Mouse (Mus musculus): ENCODE results near the gene Fam214a. TPM values are rescaled to one million over a fixed set of nuclear protein-coding genes. Genes with fewer than 3 reads are reported as not detected.
A peak's percentile ranks its signal among the peaks of the same experiment; 100 is the strongest.

Fam214a gene
- polyA plus RNA-seq, 1 experiment from 2014 or later = 13.3 TPM

- Histone ChIP-seq H3K4me3 (ENCODE audit: low read depth, low read length) (peak overlapping the region; percentile 88; the same call in 1 of the 2 replicates), H3K27ac (replicated peaks; ENCODE audit: low read depth, low read length) (no peak overlapping the region), H3K27me3 (ENCODE audit: control insufficient read depth, insufficient read depth, low read length) (no peaks in the 10 kb centered on the region), H3K4me2 (ENCODE audit: low read depth, low read length) (peak overlapping the region; percentile 93; the same call in 1 of the 2 replicates), H3K36me3 (replicated peaks; ENCODE audit: control insufficient read depth, insufficient read depth, low read depth, low read length) (no peaks in the 10 kb centered on the region), H3K9me3 (replicated peaks; ENCODE audit: control insufficient read depth, low read length) (no peaks in the 10 kb centered on the region), H3K4me1 (ENCODE audit: control insufficient read depth, insufficient read depth, low read length) (no peaks in the 10 kb centered on the region), H3K9ac (replicated peaks; ENCODE audit: low read length) (no peak overlapping the region)
- no peak for ATAC-seq (replicated peaks; ENCODE audit: insufficient number of reproducible peaks, low FRiP score, low TSS enrichment, low read depth)
- 64% methylated on average over 2 of the region's 2 CpGs for WGBS
- no peak for DNase-seq (ENCODE audit: low spot score)
Measured at GRCm38 (mm10) chr9:74953959-74954279, 1.2 kb downstream of the Fam214a start.

- no peak overlapping the region for H3K4me2 ChIP-seq (ENCODE audit: low read depth, low read length)
- no peaks in the 10 kb centered on the region for H3K4me1 ChIP-seq (ENCODE audit: control insufficient read depth, insufficient read depth, low read length)
- ATAC-seq (replicated peaks; ENCODE audit: insufficient number of reproducible peaks, low FRiP score, low TSS enrichment, low read depth) (no peak), DNase-seq (ENCODE audit: low spot score) (no peak)
- no peaks in the 10 kb centered on the region for H3K27me3 ChIP-seq (ENCODE audit: control insufficient read depth, insufficient read depth, low read length)
- no peak overlapping the region for H3K4me3 ChIP-seq (ENCODE audit: low read depth, low read length)
- no peak overlapping the region for H3K27ac ChIP-seq (replicated peaks; ENCODE audit: low read depth, low read length)
- H3K9ac ChIP-seq (replicated peaks; ENCODE audit: low read length) = no peak overlapping the region
- no peaks in the 10 kb centered on the region for H3K36me3 ChIP-seq (replicated peaks; ENCODE audit: control insufficient read depth, insufficient read depth, low read depth, low read length)
- WGBS = 85% methylated on average over 2 of the region's 2 CpGs
- H3K9me3 ChIP-seq (replicated peaks; ENCODE audit: control insufficient read depth, low read length) = no peaks in the 10 kb centered on the region
Measured at GRCm38 (mm10) chr9:74954387-74954786, 1.7 kb downstream of the Fam214a start.

GRCm38 (mm10) chr9:74960630-74961029 is 7.9 kb downstream of the Fam214a start:
- no peaks in the 10 kb centered on the region for H3K9me3 ChIP-seq (replicated peaks; ENCODE audit: control insufficient read depth, low read length)
- no peaks in the 10 kb centered on the region for H3K36me3 ChIP-seq (replicated peaks; ENCODE audit: control insufficient read depth, insufficient read depth, low read depth, low read length)
- no peak overlapping the region for H3K4me2 ChIP-seq (ENCODE audit: low read depth, low read length)
- H3K9ac ChIP-seq (replicated peaks; ENCODE audit: low read length) = no peak overlapping the region
- no peaks in the 10 kb centered on the region; the same call in 1 of the 2 replicates for H3K27me3 ChIP-seq (ENCODE audit: control insufficient read depth, insufficient read depth, low read length)
- 65% methylated on average over 6 of the region's 6 CpGs for WGBS
- no peak overlapping the region for H3K27ac ChIP-seq (replicated peaks; ENCODE audit: low read depth, low read length)
- no peak for DNase-seq (ENCODE audit: low spot score)
- H3K4me1 ChIP-seq (ENCODE audit: control insufficient read depth, insufficient read depth, low read length) = no peaks in the 10 kb centered on the region
- H3K4me3 ChIP-seq (ENCODE audit: low read depth, low read length) = no peak overlapping the region
- no peak for ATAC-seq (replicated peaks; ENCODE audit: insufficient number of reproducible peaks, low FRiP score, low TSS enrichment, low read depth)

GRCm38 (mm10) chr9:74961073-74961575 is 8.4 kb downstream of the Fam214a start:
- Histone ChIP-seq H3K9me3 (replicated peaks; ENCODE audit: control insufficient read depth, low read length) (no peaks in the 10 kb centered on the region), H3K4me2 (ENCODE audit: low read depth, low read length) (no peak overlapping the region), H3K36me3 (replicated peaks; ENCODE audit: control insufficient read depth, insufficient read depth, low read depth, low read length) (no peaks in the 10 kb centered on the region), H3K27me3 (ENCODE audit: control insufficient read depth, insufficient read depth, low read length) (no peaks in the 10 kb centered on the region; the same call in 1 of the 2 replicates), H3K4me1 (ENCODE audit: control insufficient read depth, insufficient read depth, low read length) (no peaks in the 10 kb centered on the region), H3K4me3 (ENCODE audit: low read depth, low read length) (no peak overlapping the region), H3K27ac (replicated peaks; ENCODE audit: low read depth, low read length) (no peak overlapping the region), H3K9ac (replicated peaks; ENCODE audit: low read length) (no peak overlapping the region)
- WGBS = 8% methylated on average over 14 of the region's 14 CpGs
- DNase-seq (ENCODE audit: low spot score) = peak; percentile 28
- ATAC-seq (replicated peaks; ENCODE audit: insufficient number of reproducible peaks, low FRiP score, low TSS enrichment, low read depth) = no peak

GRCm38 (mm10) chr9:74963953-74964352 is 11.3 kb downstream of the Fam214a start:
- H3K27ac ChIP-seq (replicated peaks; ENCODE audit: low read depth, low read length) = no peak overlapping the region
- H3K9ac ChIP-seq (replicated peaks; ENCODE audit: low read length) = no peak overlapping the region
- H3K36me3 ChIP-seq (replicated peaks; ENCODE audit: control insufficient read depth, insufficient read depth, low read depth, low read length) = no peaks in the 10 kb centered on the region
- H3K4me3 ChIP-seq (ENCODE audit: low read depth, low read length) = no peak overlapping the region
- no peaks in the 10 kb centered on the region for H3K4me1 ChIP-seq (ENCODE audit: control insufficient read depth, insufficient read depth, low read length)
- WGBS = 68% methylated on average over 2 of the region's 2 CpGs
- H3K27me3 ChIP-seq (ENCODE audit: control insufficient read depth, insufficient read depth, low read length) = no peaks in the 10 kb centered on the region; the same call in 1 of the 2 replicates
- H3K4me2 ChIP-seq (ENCODE audit: low read depth, low read length) = no peak overlapping the region
- DNase-seq (ENCODE audit: low spot score) (no peak), ATAC-seq (replicated peaks; ENCODE audit: insufficient number of reproducible peaks, low FRiP score, low TSS enrichment, low read depth) (no peak)
- H3K9me3 ChIP-seq (replicated peaks; ENCODE audit: control insufficient read depth, low read length) = no peaks in the 10 kb centered on the region

GRCm38 (mm10) chr9:74964866-74965384 is 12.2 kb downstream of the Fam214a start:
- H3K27me3 ChIP-seq (ENCODE audit: control insufficient read depth, insufficient read depth, low read length) = no peaks in the 10 kb centered on the region; the same call in 1 of the 2 replicates
- H3K4me1 ChIP-seq (ENCODE audit: control insufficient read depth, insufficient read depth, low read length) = no peaks in the 10 kb centered on the region
- DNase-seq (ENCODE audit: low spot score) (no peak), ATAC-seq (replicated peaks; ENCODE audit: insufficient number of reproducible peaks, low FRiP score, low TSS enrichment, low read depth) (no peak)
- no peak overlapping the region for H3K4me2 ChIP-seq (ENCODE audit: low read depth, low read length)
- no peak overlapping the region for H3K27ac ChIP-seq (replicated peaks; ENCODE audit: low read depth, low read length)
- no peaks in the 10 kb centered on the region for H3K9me3 ChIP-seq (replicated peaks; ENCODE audit: control insufficient read depth, low read length)
- 89% methylated on average over 10 of the region's 10 CpGs for WGBS
- H3K36me3 ChIP-seq (replicated peaks; ENCODE audit: control insufficient read depth, insufficient read depth, low read depth, low read length) = no peaks in the 10 kb centered on the region
- no peak overlapping the region for H3K9ac ChIP-seq (replicated peaks; ENCODE audit: low read length)
- H3K4me3 ChIP-seq (ENCODE audit: low read depth, low read length) = no peak overlapping the region

- no peak for ATAC-seq (replicated peaks; ENCODE audit: insufficient number of reproducible peaks, low FRiP score, low TSS enrichment, low read depth)
- no peaks in the 10 kb centered on the region for H3K36me3 ChIP-seq (replicated peaks; ENCODE audit: control insufficient read depth, insufficient read depth, low read depth, low read length)
- no peak for DNase-seq (ENCODE audit: low spot score)
- H3K4me3 ChIP-seq (ENCODE audit: low read depth, low read length) = no peak overlapping the region
- H3K4me2 ChIP-seq (ENCODE audit: low read depth, low read length) = no peak overlapping the region
- 81% methylated on average over 4 of the region's 4 CpGs for whole genome bisulfite sequencing
- H3K9me3 ChIP-seq (replicated peaks; ENCODE audit: control insufficient read depth, low read length) = no peaks in the 10 kb centered on the region
- H3K9ac ChIP-seq (replicated peaks; ENCODE audit: low read length) = no peak overlapping the region
- H3K4me1 ChIP-seq (ENCODE audit: control insufficient read depth, insufficient read depth, low read length) = no peaks in the 10 kb centered on the region
- H3K27me3 ChIP-seq (ENCODE audit: control insufficient read depth, insufficient read depth, low read length) = no peaks in the 10 kb centered on the region; the same call in 1 of the 2 replicates
- H3K27ac ChIP-seq (replicated peaks; ENCODE audit: low read depth, low read length) = no peak overlapping the region
Measured at GRCm38 (mm10) chr9:74966200-74966599, 13.5 kb downstream of the Fam214a start.

- ATAC-seq (replicated peaks; ENCODE audit: insufficient number of reproducible peaks, low FRiP score, low TSS enrichment, low read depth) = no peak
- H3K36me3 ChIP-seq (replicated peaks; ENCODE audit: control insufficient read depth, insufficient read depth, low read depth, low read length) = no peaks in the 10 kb centered on the region
- H3K27ac ChIP-seq (replicated peaks; ENCODE audit: low read depth, low read length) = no peak overlapping the region
- no peaks in the 10 kb centered on the region for H3K9me3 ChIP-seq (replicated peaks; ENCODE audit: control insufficient read depth, low read length)
- H3K4me2 ChIP-seq (ENCODE audit: low read depth, low read length) = no peak overlapping the region
- H3K4me3 ChIP-seq (ENCODE audit: low read depth, low read length) = no peak overlapping the region
- DNase-seq (ENCODE audit: low spot score) = no peak
- no peak overlapping the region for H3K9ac ChIP-seq (replicated peaks; ENCODE audit: low read length)
- H3K4me1 ChIP-seq (ENCODE audit: control insufficient read depth, insufficient read depth, low read length) = no peaks in the 10 kb centered on the region
- WGBS = 88% methylated on average over 8 of the region's 8 CpGs
- no peaks in the 10 kb centered on the region for H3K27me3 ChIP-seq (ENCODE audit: control insufficient read depth, insufficient read depth, low read length)
Measured at GRCm38 (mm10) chr9:74968647-74969428, 16.2 kb downstream of the Fam214a start.
